Mouse (Mus musculus): ENCODE results near the gene Aff3.

The Aff3 gene

GRCm38 (mm10) chr1:38605426-38605825 is 59.3 kb downstream of the Aff3 start:
- no peak for DNase-seq (ENCODE audit: extremely low read depth, insufficient read length, low spot score)

GRCm38 (mm10) chr1:38604611-38605010 is 60.1 kb downstream of the Aff3 start:
- DNase-seq (ENCODE audit: extremely low read depth, insufficient read length, low spot score): no peak

GRCm38 (mm10) chr1:38601802-38602508 is 62.8 kb downstream of the Aff3 start:
- no peak for DNase-seq (ENCODE audit: extremely low read depth, insufficient read length, low spot score)

GRCm38 (mm10) chr1:38595311-38595710 is 69.4 kb downstream of the Aff3 start:
- no peak for DNase-seq (ENCODE audit: extremely low read depth, insufficient read length, low spot score)

GRCm38 (mm10) chr1:38594766-38595165 is 70.0 kb downstream of the Aff3 start:
- no peak for DNase-seq (ENCODE audit: extremely low read depth, insufficient read length, low spot score)

GRCm38 (mm10) chr1:38591194-38591593 is 73.6 kb downstream of the Aff3 start:
- no peak for DNase-seq (ENCODE audit: extremely low read depth, insufficient read length, low spot score)

- no peak for DNase-seq (ENCODE audit: extremely low read depth, insufficient read length, low spot score)
Observed at GRCm38 (mm10) chr1:38588741-38589140, 76.0 kb downstream of the Aff3 start.

GRCm38 (mm10) chr1:38582328-38582727 is 82.4 kb downstream of the Aff3 start:
- no peak for DNase-seq (ENCODE audit: extremely low read depth, insufficient read length, low spot score)

GRCm38 (mm10) chr1:38580572-38580971 is 84.2 kb downstream of the Aff3 start:
- DNase-seq (ENCODE audit: extremely low read depth, insufficient read length, low spot score): no peak

GRCm38 (mm10) chr1:38578339-38578738 is 86.4 kb downstream of the Aff3 start:
- no peak for DNase-seq (ENCODE audit: extremely low read depth, insufficient read length, low spot score)

- DNase-seq (ENCODE audit: extremely low read depth, insufficient read length, low spot score): no peak
Observed at GRCm38 (mm10) chr1:38567791-38568190, 97.0 kb downstream of the Aff3 start.

- no peak for DNase-seq (ENCODE audit: extremely low read depth, insufficient read length, low spot score)
Observed at GRCm38 (mm10) chr1:38566101-38566678, 98.6 kb downstream of the Aff3 start.

- DNase-seq (ENCODE audit: extremely low read depth, insufficient read length, low spot score): no peak
Observed at GRCm38 (mm10) chr1:38565295-38565777, 99.4 kb downstream of the Aff3 start.

GRCm38 (mm10) chr1:38562397-38563199 is 102.2 kb downstream of the Aff3 start:
- DNase-seq (ENCODE audit: extremely low read depth, insufficient read length, low spot score): no peak

GRCm38 (mm10) chr1:38561331-38561730 is 103.4 kb downstream of the Aff3 start:
- no peak for DNase-seq (ENCODE audit: extremely low read depth, insufficient read length, low spot score)

- DNase-seq (ENCODE audit: extremely low read depth, insufficient read length, low spot score): no peak
Observed at GRCm38 (mm10) chr1:38560666-38561065, 104.1 kb downstream of the Aff3 start.

- DNase-seq (ENCODE audit: extremely low read depth, insufficient read length, low spot score): no peak
Observed at GRCm38 (mm10) chr1:38557615-38558014, 107.1 kb downstream of the Aff3 start.

- no peak for DNase-seq (ENCODE audit: extremely low read depth, insufficient read length, low spot score)
Observed at GRCm38 (mm10) chr1:38554546-38554945, 110.2 kb downstream of the Aff3 start.

GRCm38 (mm10) chr1:38553090-38553489 is 111.7 kb downstream of the Aff3 start:
- DNase-seq (ENCODE audit: extremely low read depth, insufficient read length, low spot score): no peak

GRCm38 (mm10) chr1:38550579-38550978 is 114.2 kb downstream of the Aff3 start:
- no peak for DNase-seq (ENCODE audit: extremely low read depth, insufficient read length, low spot score)

Data from 3134 (cell line).